Mouse (Mus musculus): ENCODE data around the gene Tvp23b. TPM values are rescaled to one million over a fixed set of nuclear protein-coding genes. Genes with fewer than 3 reads are reported as not detected.

The Tvp23b gene
- polyA plus RNA-seq, 1 experiment from 2014 or later = 53.4 TPM

DNA sequence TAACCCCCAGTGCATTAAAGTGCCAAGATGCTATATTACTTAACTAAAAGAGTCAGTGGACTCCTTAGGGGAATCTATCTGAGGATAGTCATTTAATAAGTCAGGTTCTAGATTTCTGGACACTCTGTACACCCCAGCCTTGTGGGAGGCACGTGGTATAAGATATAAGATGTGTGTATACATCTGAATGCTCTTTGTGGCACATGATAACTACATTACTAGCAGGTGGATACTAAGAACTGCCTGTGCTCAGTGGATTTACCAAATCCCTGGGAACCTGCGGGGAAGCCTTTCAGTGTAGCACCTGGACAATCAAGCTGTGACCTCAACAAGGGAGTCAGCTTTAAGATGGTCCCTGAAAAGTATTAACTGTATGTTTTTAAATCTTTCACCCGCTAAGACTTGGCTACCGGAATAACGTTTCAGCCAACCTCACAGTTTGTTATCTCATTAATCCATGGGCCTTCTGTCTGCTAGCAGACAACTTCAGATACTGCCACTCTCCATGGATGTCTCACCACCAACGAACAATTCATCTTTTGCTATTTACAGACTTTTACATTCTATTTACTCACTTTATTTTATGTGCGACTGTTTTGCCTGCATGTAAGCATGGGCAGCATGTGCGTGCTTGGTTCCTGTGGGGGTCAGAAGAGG is 9.4 kb upstream of the Tvp23b start:
- Histone ChIP-seq H3K4me2 (replicated peaks; ENCODE audit: low read depth) (no peak overlapping the region), H3K4me3 (ENCODE audit: low read depth, low read length) (no peak overlapping the region), H3K27ac (ENCODE audit: low read depth, low read length) (no peak overlapping the region), H3K9ac (ENCODE audit: low read depth, low read length) (no peak overlapping the region), H3K4me1 (replicated peaks; ENCODE audit: control insufficient read depth, insufficient read depth, low read length) (no peaks in the 10 kb centered on the region), H3K27me3 (replicated peaks; ENCODE audit: control insufficient read depth, insufficient read depth, low read length) (no peaks in the 10 kb centered on the region), H3K36me3 (ENCODE audit: control insufficient read depth, insufficient read depth) (no peaks in the 10 kb centered on the region), H3K9me3 (ENCODE audit: control insufficient read depth) (no peaks in the 10 kb centered on the region)
- TF ChIP-seq CTCF (IDR thresholded peaks at IDR 0.05; ENCODE audit: low read depth) = no peak
- ATAC-seq = no peak
- 75% methylated on average over 8 of the region's 8 CpGs for WGBS

GRCm38 (mm10) chr11:62873479-62873878 is 5.8 kb upstream of the Tvp23b start:
- Histone ChIP-seq H3K36me3 (ENCODE audit: control insufficient read depth, insufficient read depth) (no peaks in the 10 kb centered on the region), H3K27ac (ENCODE audit: low read depth, low read length) (no peak overlapping the region), H3K9ac (ENCODE audit: low read depth, low read length) (no peak overlapping the region), H3K4me1 (replicated peaks; ENCODE audit: control insufficient read depth, insufficient read depth, low read length) (no peaks in the 10 kb centered on the region), H3K9me3 (ENCODE audit: control insufficient read depth) (no peaks in the 10 kb centered on the region), H3K4me3 (ENCODE audit: low read depth, low read length) (no peak overlapping the region), H3K27me3 (replicated peaks; ENCODE audit: control insufficient read depth, insufficient read depth, low read length) (no peaks in the 10 kb centered on the region), H3K4me2 (replicated peaks; ENCODE audit: low read depth) (no peak overlapping the region)
- no peak for ATAC-seq
- no peak for TF ChIP-seq CTCF (IDR thresholded peaks at IDR 0.05; ENCODE audit: low read depth)
- WGBS = 67% methylated on average over 9 of the region's 9 CpGs

DNA sequence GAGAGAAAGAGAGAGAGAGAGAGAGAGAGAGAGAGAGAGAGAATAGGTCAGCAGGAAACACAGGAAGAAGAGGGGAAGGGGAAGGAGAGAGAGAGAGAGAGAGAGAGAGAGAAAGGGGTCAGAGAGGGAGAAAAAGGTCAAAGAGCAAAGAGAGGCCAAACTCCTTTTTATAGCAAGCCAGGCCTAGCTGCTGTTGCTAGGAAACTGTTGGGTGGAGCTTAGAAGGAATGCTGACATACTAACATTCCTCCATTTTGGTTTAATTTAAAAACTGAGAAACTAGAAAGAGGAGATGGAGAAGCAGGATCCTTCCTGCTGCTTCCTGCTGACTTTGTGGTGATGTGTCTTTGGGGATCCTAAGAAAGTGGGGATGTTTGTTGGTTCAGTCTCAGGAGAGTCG is 3.6 kb upstream of the Tvp23b start:
- H3K4me3 ChIP-seq (ENCODE audit: low read depth, low read length) = no peak overlapping the region
- H3K9ac ChIP-seq (ENCODE audit: low read depth, low read length) = no peak overlapping the region
- H3K36me3 ChIP-seq (ENCODE audit: control insufficient read depth, insufficient read depth) = no peaks in the 10 kb centered on the region
- no peak overlapping the region for H3K27ac ChIP-seq (ENCODE audit: low read depth, low read length)
- H3K4me1 ChIP-seq (replicated peaks; ENCODE audit: control insufficient read depth, insufficient read depth, low read length) = no peaks in the 10 kb centered on the region
- TF ChIP-seq CTCF (IDR thresholded peaks at IDR 0.05; ENCODE audit: low read depth) = no peak
- no peak overlapping the region for H3K4me2 ChIP-seq (replicated peaks; ENCODE audit: low read depth)
- 82% methylated on average over 1 of the region's 1 CpGs for WGBS
- H3K27me3 ChIP-seq (replicated peaks; ENCODE audit: control insufficient read depth, insufficient read depth, low read length) = no peaks in the 10 kb centered on the region
- H3K9me3 ChIP-seq (ENCODE audit: control insufficient read depth) = no peaks in the 10 kb centered on the region
- ATAC-seq = no peak

DNA sequence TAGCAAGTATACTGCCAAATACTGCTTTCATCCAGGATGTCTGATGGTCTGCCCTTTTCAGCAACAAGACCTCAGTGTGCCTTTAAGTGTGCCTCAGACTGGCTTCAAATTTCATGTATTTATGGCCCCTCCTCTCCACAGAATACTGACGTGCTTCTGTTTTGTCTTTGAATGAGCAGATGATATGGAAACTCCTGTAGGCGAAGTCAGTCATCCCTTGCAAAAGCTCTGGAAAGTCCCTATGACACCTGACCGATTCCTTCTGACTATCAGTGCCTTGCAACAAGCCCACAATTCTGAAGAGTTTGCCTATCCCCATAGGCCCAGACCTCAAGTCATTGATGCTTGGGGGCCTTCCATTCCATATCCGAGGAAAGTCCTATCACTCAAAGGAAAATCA is 2.8 kb upstream of the Tvp23b start:
- 78% methylated on average over 4 of the region's 4 CpGs for WGBS
- no peak for TF ChIP-seq CTCF (IDR thresholded peaks at IDR 0.05; ENCODE audit: low read depth)

GRCm38 (mm10) chr11:62877391-62877790 is 1.9 kb upstream of the Tvp23b start:
- no peak for ATAC-seq
- Histone ChIP-seq H3K4me2 (replicated peaks; ENCODE audit: low read depth) (no peak overlapping the region), H3K27me3 (replicated peaks; ENCODE audit: control insufficient read depth, insufficient read depth, low read length) (no peaks in the 10 kb centered on the region), H3K4me3 (ENCODE audit: low read depth, low read length) (no peak overlapping the region), H3K4me1 (replicated peaks; ENCODE audit: control insufficient read depth, insufficient read depth, low read length) (no peaks in the 10 kb centered on the region), H3K9me3 (ENCODE audit: control insufficient read depth) (no peaks in the 10 kb centered on the region), H3K36me3 (ENCODE audit: control insufficient read depth, insufficient read depth) (no peaks in the 10 kb centered on the region), H3K9ac (ENCODE audit: low read depth, low read length) (no peak overlapping the region), H3K27ac (ENCODE audit: low read depth, low read length) (no peak overlapping the region)
- TF ChIP-seq CTCF (IDR thresholded peaks at IDR 0.05; ENCODE audit: low read depth) = no peak
- 78% methylated on average over 1 of the region's 1 CpGs for WGBS

More for the DNA sequence above, 2.8 kb upstream of the Tvp23b start:
- Histone ChIP-seq H3K4me3 (ENCODE audit: low read depth, low read length) (no peak overlapping the region), H3K4me2 (replicated peaks; ENCODE audit: low read depth) (no peak overlapping the region), H3K4me1 (replicated peaks; ENCODE audit: control insufficient read depth, insufficient read depth, low read length) (no peaks in the 10 kb centered on the region), H3K36me3 (ENCODE audit: control insufficient read depth, insufficient read depth) (no peaks in the 10 kb centered on the region), H3K27ac (ENCODE audit: low read depth, low read length) (no peak overlapping the region), H3K9ac (ENCODE audit: low read depth, low read length) (no peak overlapping the region), H3K9me3 (ENCODE audit: control insufficient read depth) (no peaks in the 10 kb centered on the region), H3K27me3 (replicated peaks; ENCODE audit: control insufficient read depth, insufficient read depth, low read length) (no peaks in the 10 kb centered on the region)
- no peak for ATAC-seq

GRCm38 (mm10) chr11:62878728-62879127 is 527 bp upstream of the Tvp23b start:
- H3K36me3 ChIP-seq (ENCODE audit: control insufficient read depth, insufficient read depth) = peaks cover 7% of the 10 kb centered on the region; the same call in 1 of the 2 replicates
- no peaks in the 10 kb centered on the region for H3K9me3 ChIP-seq (ENCODE audit: control insufficient read depth)
- no peak overlapping the region for H3K9ac ChIP-seq (ENCODE audit: low read depth, low read length)
- no peak for TF ChIP-seq CTCF (IDR thresholded peaks at IDR 0.05; ENCODE audit: low read depth)
- peak overlapping the region; percentile 70 for H3K4me3 ChIP-seq (ENCODE audit: low read depth, low read length)
- 0 out of 2 replicates have a peak, but pooled peaks have one; percentile 16 for ATAC-seq
- peak overlapping the region; percentile 72 for H3K4me2 ChIP-seq (replicated peaks; ENCODE audit: low read depth)
- H3K27ac ChIP-seq (ENCODE audit: low read depth, low read length) = no peak overlapping the region
- no peaks in the 10 kb centered on the region for H3K4me1 ChIP-seq (replicated peaks; ENCODE audit: control insufficient read depth, insufficient read depth, low read length)
- no peaks in the 10 kb centered on the region for H3K27me3 ChIP-seq (replicated peaks; ENCODE audit: control insufficient read depth, insufficient read depth, low read length)
- WGBS = 15% methylated on average over 9 of the region's 9 CpGs

All from intestine, postnatal 0 days (tissue).